Mouse (Mus musculus): ENCODE results near the gene Syne2. TPM values are rescaled to one million over a fixed set of nuclear protein-coding genes. Genes with fewer than 3 reads are reported as not detected.
A peak's percentile ranks its signal among the peaks of the same experiment; 100 is the strongest.
"Not testable (repeated sequence)": the region's sequence is repeated elsewhere in the genome, so short reads cannot be mapped to it uniquely, and the experiment has no call there.

Gene Syne2
- polyA plus RNA-seq, 1 experiment from 2014 or later, result 42.1 TPM

- H3K4me2 ChIP-seq (ENCODE audit: low read depth, low read length), result no peak overlapping the region
- H3K36me3 ChIP-seq (ENCODE audit: control insufficient read depth, insufficient read depth, low read length), result no peaks in the 10 kb centered on the region
- no peak for ATAC-seq (ENCODE audit: insufficient read depth, low FRiP score)
- 49% methylated on average over 3 of the region's 3 CpGs for WGBS
- no peak overlapping the region for H3K4me3 ChIP-seq (replicated peaks; ENCODE audit: low read length)
- no peaks in the 10 kb centered on the region for H3K4me1 ChIP-seq (ENCODE audit: control insufficient read depth, insufficient read depth, low read length)
- H3K9ac ChIP-seq (ENCODE audit: low read length), result no peak overlapping the region
- H3K27me3 ChIP-seq (ENCODE audit: control insufficient read depth, insufficient read depth, low read length), result no peaks in the 10 kb centered on the region
- H3K27ac ChIP-seq (ENCODE audit: low read length), result no peak overlapping the region
- no peaks in the 10 kb centered on the region for H3K9me3 ChIP-seq (replicated peaks; ENCODE audit: control insufficient read depth, low read length)
These were observed 310.4 kb downstream of the Syne2 start for GRCm38 (mm10) chr12:76128306-76128705.

- Histone ChIP-seq H3K27ac (ENCODE audit: low read length) (no peak overlapping the region), H3K36me3 (ENCODE audit: control insufficient read depth, insufficient read depth, low read length) (no peaks in the 10 kb centered on the region), H3K4me2 (ENCODE audit: low read depth, low read length) (no peak overlapping the region), H3K9me3 (replicated peaks; ENCODE audit: control insufficient read depth, low read length) (no peaks in the 10 kb centered on the region), H3K27me3 (ENCODE audit: control insufficient read depth, insufficient read depth, low read length) (no peaks in the 10 kb centered on the region), H3K4me3 (replicated peaks; ENCODE audit: low read length) (no peak overlapping the region), H3K9ac (ENCODE audit: low read length) (no peak overlapping the region), H3K4me1 (ENCODE audit: control insufficient read depth, insufficient read depth, low read length) (no peaks in the 10 kb centered on the region)
- 78% methylated on average over 10 of the region's 10 CpGs for WGBS
- no peak for ATAC-seq (ENCODE audit: insufficient read depth, low FRiP score)
These were observed 310.9 kb downstream of the Syne2 start for GRCm38 (mm10) chr12:76128831-76129230.

GRCm38 (mm10) chr12:76130281-76130680 is 312.3 kb downstream of the Syne2 start:
- Histone ChIP-seq H3K27ac (ENCODE audit: low read length) (no peak overlapping the region), H3K9me3 (replicated peaks; ENCODE audit: control insufficient read depth, low read length) (no peaks in the 10 kb centered on the region), H3K36me3 (ENCODE audit: control insufficient read depth, insufficient read depth, low read length) (no peaks in the 10 kb centered on the region), H3K4me2 (ENCODE audit: low read depth, low read length) (no peak overlapping the region), H3K9ac (ENCODE audit: low read length) (no peak overlapping the region), H3K4me1 (ENCODE audit: control insufficient read depth, insufficient read depth, low read length) (no peaks in the 10 kb centered on the region), H3K4me3 (replicated peaks; ENCODE audit: low read length) (no peak overlapping the region), H3K27me3 (ENCODE audit: control insufficient read depth, insufficient read depth, low read length) (no peaks in the 10 kb centered on the region)
- no peak for ATAC-seq (ENCODE audit: insufficient read depth, low FRiP score)
- 24% methylated on average over 4 of the region's 4 CpGs for WGBS

- no peaks in the 10 kb centered on the region for H3K27me3 ChIP-seq (ENCODE audit: control insufficient read depth, insufficient read depth, low read length)
- no peak for ATAC-seq (ENCODE audit: insufficient read depth, low FRiP score)
- H3K9me3 ChIP-seq (replicated peaks; ENCODE audit: control insufficient read depth, low read length), result no peaks in the 10 kb centered on the region
- no peaks in the 10 kb centered on the region for H3K36me3 ChIP-seq (ENCODE audit: control insufficient read depth, insufficient read depth, low read length)
- H3K4me1 ChIP-seq (ENCODE audit: control insufficient read depth, insufficient read depth, low read length), result no peaks in the 10 kb centered on the region
- H3K4me3 ChIP-seq (replicated peaks; ENCODE audit: low read length), result no peak overlapping the region
- no peak overlapping the region for H3K27ac ChIP-seq (ENCODE audit: low read length)
- WGBS, result 79% methylated on average over 6 of the region's 6 CpGs
- H3K9ac ChIP-seq (ENCODE audit: low read length), result no peak overlapping the region
- no peak overlapping the region for H3K4me2 ChIP-seq (ENCODE audit: low read depth, low read length)
These were observed 313.0 kb downstream of the Syne2 start for GRCm38 (mm10) chr12:76130891-76131290.

DNA sequence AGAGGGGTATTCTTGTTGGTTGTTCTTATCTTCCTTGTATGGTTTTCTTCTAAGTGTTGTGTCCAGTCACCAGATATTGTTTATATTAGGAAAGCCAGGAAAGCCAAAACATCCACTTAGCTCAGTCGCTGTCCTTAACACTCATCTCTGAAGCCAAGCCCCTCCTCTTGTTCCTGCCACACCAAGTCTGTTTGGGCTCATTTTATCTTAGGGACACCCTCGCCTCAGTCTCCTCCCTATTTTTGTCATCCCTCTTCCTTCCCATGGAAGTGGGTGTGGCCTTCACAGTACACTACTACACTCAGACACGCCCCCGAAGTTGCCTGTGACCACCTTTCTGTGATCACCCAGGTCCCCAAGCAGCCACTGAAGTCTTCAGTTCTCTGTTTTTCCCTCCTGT is 314.7 kb downstream of the Syne2 start:
- no peaks in the 10 kb centered on the region for H3K36me3 ChIP-seq (ENCODE audit: control insufficient read depth, insufficient read depth, low read length)
- WGBS, result 62% methylated on average over 4 of the region's 4 CpGs
- ATAC-seq (ENCODE audit: insufficient read depth, low FRiP score), result no peak

GRCm38 (mm10) chr12:76133081-76133480 is 315.1 kb downstream of the Syne2 start:
- H3K36me3 ChIP-seq (ENCODE audit: control insufficient read depth, insufficient read depth, low read length); H3K9me3 ChIP-seq (replicated peaks; ENCODE audit: control insufficient read depth, low read length); H3K27ac ChIP-seq (ENCODE audit: low read length); ATAC-seq (ENCODE audit: insufficient read depth, low FRiP score); H3K4me3 ChIP-seq (replicated peaks; ENCODE audit: low read length); H3K4me2 ChIP-seq (ENCODE audit: low read depth, low read length); H3K4me1 ChIP-seq (ENCODE audit: control insufficient read depth, insufficient read depth, low read length); H3K9ac ChIP-seq (ENCODE audit: low read length); H3K27me3 ChIP-seq (ENCODE audit: control insufficient read depth, insufficient read depth, low read length): not testable (repeated sequence)
- WGBS, result 81% methylated on average over 9 of the region's 9 CpGs

More for the DNA sequence above, 314.7 kb downstream of the Syne2 start:
- Histone ChIP-seq H3K9ac (ENCODE audit: low read length) (no peak overlapping the region), H3K4me3 (replicated peaks; ENCODE audit: low read length) (no peak overlapping the region), H3K4me1 (ENCODE audit: control insufficient read depth, insufficient read depth, low read length) (no peaks in the 10 kb centered on the region), H3K27ac (ENCODE audit: low read length) (no peak overlapping the region), H3K9me3 (replicated peaks; ENCODE audit: control insufficient read depth, low read length) (no peaks in the 10 kb centered on the region), H3K27me3 (ENCODE audit: control insufficient read depth, insufficient read depth, low read length) (no peaks in the 10 kb centered on the region), H3K4me2 (ENCODE audit: low read depth, low read length) (no peak overlapping the region)

GRCm38 (mm10) chr12:76136701-76137100 is 318.8 kb downstream of the Syne2 start:
- Histone ChIP-seq H3K27ac (ENCODE audit: low read length) (no peak overlapping the region), H3K9me3 (replicated peaks; ENCODE audit: control insufficient read depth, low read length) (no peaks in the 10 kb centered on the region), H3K4me1 (ENCODE audit: control insufficient read depth, insufficient read depth, low read length) (no peaks in the 10 kb centered on the region), H3K9ac (ENCODE audit: low read length) (no peak overlapping the region), H3K27me3 (ENCODE audit: control insufficient read depth, insufficient read depth, low read length) (no peaks in the 10 kb centered on the region), H3K36me3 (ENCODE audit: control insufficient read depth, insufficient read depth, low read length) (no peaks in the 10 kb centered on the region), H3K4me3 (replicated peaks; ENCODE audit: low read length) (no peak overlapping the region), H3K4me2 (ENCODE audit: low read depth, low read length) (no peak overlapping the region)
- 53% methylated on average over 6 of the region's 6 CpGs for WGBS
- no peak for ATAC-seq (ENCODE audit: insufficient read depth, low FRiP score)

DNA sequence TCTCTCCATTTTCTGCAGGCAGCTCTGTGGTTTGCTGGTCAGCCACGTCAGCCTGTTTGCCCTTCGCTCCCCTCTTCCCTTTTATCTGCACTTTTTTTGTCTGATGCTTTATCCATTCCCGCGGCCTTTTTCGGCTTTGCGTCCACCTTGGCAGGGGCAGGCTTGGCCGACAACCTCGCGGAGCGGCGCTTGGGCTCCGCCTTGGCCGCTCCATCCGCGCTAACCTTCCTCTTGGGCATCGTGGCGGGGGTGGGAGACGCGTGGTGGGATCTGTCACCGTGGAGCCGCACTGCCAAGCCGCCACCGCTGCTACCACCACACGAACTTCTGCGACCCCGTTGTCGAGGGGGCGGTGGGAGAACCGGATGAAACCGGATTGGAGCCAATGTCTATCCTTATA is 334.5 kb downstream of the Syne2 start:
- H3K36me3 ChIP-seq (ENCODE audit: control insufficient read depth, insufficient read depth, low read length); ATAC-seq (ENCODE audit: insufficient read depth, low FRiP score); H3K9me3 ChIP-seq (replicated peaks; ENCODE audit: control insufficient read depth, low read length); H3K27me3 ChIP-seq (ENCODE audit: control insufficient read depth, insufficient read depth, low read length); H3K4me1 ChIP-seq (ENCODE audit: control insufficient read depth, insufficient read depth, low read length); H3K9ac ChIP-seq (ENCODE audit: low read length); H3K27ac ChIP-seq (ENCODE audit: low read length): not testable (repeated sequence)
- H3K4me3 ChIP-seq (replicated peaks; ENCODE audit: low read length), result peak overlapping the region; percentile 36
- 8% methylated on average over 30 of the region's 30 CpGs for WGBS
- H3K4me2 ChIP-seq (ENCODE audit: low read depth, low read length), result peak overlapping the region; percentile 54
